Mouse (Mus musculus) spleen, adult 2 months (tissue): Measurements from ENCODE around the gene Txndc15.

Source experiments
- CTCF ChIP-seq: fragments of 200-500 bp; IDR thresholded peaks from 2 replicates; pipeline ENCODE4 v1.5.1; 2011; ENCODE audit warnings: mild to moderate bottlenecking, inconsistent platforms; ENCODE audit not compliant: insufficient read depth, insufficient read length, insufficient replicate concordance; ENCODE audit errors: extremely low read depth
- POLR2A ChIP-seq: fragments of 200-500 bp; IDR thresholded peaks from 2 replicates; pipeline ENCODE4 v1.6.1; 2011; ENCODE audit warnings: low read depth, low read length, inconsistent platforms

DNA sequence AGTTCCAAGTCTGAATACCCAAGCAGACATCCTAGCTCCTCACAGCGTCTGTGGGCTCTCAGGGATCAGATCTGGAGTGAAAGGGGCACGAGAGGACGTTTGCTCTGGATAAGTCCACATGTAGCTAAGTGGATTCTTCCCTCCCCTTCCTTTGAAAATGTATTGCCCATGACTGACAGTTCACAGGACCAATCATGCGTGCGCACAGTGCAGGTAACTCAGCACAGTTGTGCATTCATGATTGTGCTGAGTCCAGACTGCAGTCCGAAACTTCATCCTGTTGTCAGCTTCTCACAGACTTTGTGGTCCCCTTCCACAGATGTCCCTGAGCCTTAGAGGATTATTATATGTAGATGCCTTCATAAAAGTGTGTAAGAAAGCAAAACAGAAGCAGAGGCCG is 59.9 kb downstream of the Txndc15 start:
- TF ChIP-seq CTCF (no peak), POLR2A (no peak)
